In genomic region chr9:74846867-74847830, GRCm38 (mm10) we compare ENCODE assay signal across 16 mouse cellular contexts. TPM values are rescaled to one million over a fixed set of nuclear protein-coding genes. Genes with fewer than 3 reads are reported as not detected.
DNase-seq lines count a peak whose midpoint lies in the region; ATAC-seq and TF ChIP-seq lines count a peak whose summit lies in the region.
"Had no signal": no experiment of that assay in that cellular context is flagged by ENCODE, and none has a peak within 500 bp of the region (broad histone marks: within the 10 kb centered on the region; RNA-seq: fewer than 3 reads in every experiment).

No protein-coding gene starts in this region.

- 3% methylated on average over 33 of the region's 33 CpGs for WGBS in heart, embryonic 15.5 days
- 5% methylated on average over 32 of the region's 33 CpGs for WGBS in heart, adult 2 months
- WGBS in hindbrain, embryonic 12.5 days: 2% methylated on average over 33 of the region's 33 CpGs
- WGBS in midbrain, embryonic 15.5 days: 3% methylated on average over 33 of the region's 33 CpGs

- H3K4me2 ChIP-seq in heart, embryonic 15.5 days: no peak overlapping the region
- H3K4me2 ChIP-seq in hindbrain, embryonic 12.5 days (replicated peaks): peak overlapping the region; percentile 26; the same call in 1 of the 2 replicates
- H3K4me2 ChIP-seq in midbrain, embryonic 15.5 days: no peak overlapping the region

- peaks cover 7% of the 10 kb centered on the region; the same call in 1 of the 2 replicates for H3K9me3 ChIP-seq in heart, embryonic 15.5 days (replicated peaks)
- no peaks in the 10 kb centered on the region for H3K9me3 ChIP-seq in hindbrain, embryonic 12.5 days (replicated peaks)
- no peaks in the 10 kb centered on the region for H3K9me3 ChIP-seq in midbrain, embryonic 15.5 days
- H3K9me3 ChIP-seq: embryonic facial prominence, embryonic 15.5 days had no signal

- no peaks in the 10 kb centered on the region for H3K36me3 ChIP-seq in heart, embryonic 15.5 days
- H3K36me3 ChIP-seq in heart, adult 2 months (ENCODE audit: control insufficient read depth, insufficient read depth, low read length): no peaks in the 10 kb centered on the region
- H3K36me3 ChIP-seq in hindbrain, embryonic 12.5 days: no peaks in the 10 kb centered on the region
- H3K36me3 ChIP-seq in midbrain, embryonic 15.5 days (replicated peaks): no peaks in the 10 kb centered on the region
- H3K36me3 ChIP-seq: embryonic facial prominence, embryonic 15.5 days had no signal

- H3K27ac ChIP-seq in heart, embryonic 15.5 days: no peak overlapping the region
- no peak overlapping the region for H3K27ac ChIP-seq in heart, adult 2 months
- peak overlapping the region; percentile 49; the same call in 1 of the 2 replicates for H3K27ac ChIP-seq in hindbrain, embryonic 12.5 days
- no peak overlapping the region for H3K27ac ChIP-seq in midbrain, embryonic 15.5 days
- H3K27ac ChIP-seq: embryonic facial prominence, embryonic 15.5 days had no signal

- no peaks in the 10 kb centered on the region for H3K79me2 ChIP-seq in heart, adult 2 months (replicated peaks; ENCODE audit: control insufficient read depth, insufficient read depth, low read length)

- TF ChIP-seq EP300 in heart, adult 2 months (IDR thresholded peaks at IDR 0.05; ENCODE audit: insufficient read depth, low read depth, low read length): no peak

- no peak overlapping the region for H3K9ac ChIP-seq in heart, embryonic 15.5 days
- no peak overlapping the region for H3K9ac ChIP-seq in heart, adult 2 months (ENCODE audit: low read depth, low read length)
- no peak overlapping the region for H3K9ac ChIP-seq in hindbrain, embryonic 12.5 days
- no peak overlapping the region for H3K9ac ChIP-seq in midbrain, embryonic 15.5 days
- H3K9ac ChIP-seq: embryonic facial prominence, embryonic 15.5 days had no signal

- DNase-seq in heart, adult 2 months: no peak
- DNase-seq in embryo, embryonic 10 days (ENCODE audit: low spot score): peak; percentile 45
- DNase-seq in spleen, adult 18-20 months: no peak
- DNase-seq in natural killer cell, adult 2 months (ENCODE audit: low spot score in 2 of 2): no peak
- no peak for DNase-seq in thymus, postnatal 36 days
- DNase-seq: adrenal gland, adult 8-10 months; gastrocnemius, postnatal 10 days; kidney, adult 8-10 months; layer of hippocampus, postnatal 36 days had no signal

- 0 out of 2 replicates have a peak, but pooled peaks have one; percentile 10 for ATAC-seq in heart, embryonic 15.5 days (replicated peaks; ENCODE audit: insufficient number of reproducible peaks, insufficient read depth, low FRiP score, low read depth)
- 0 out of 2 replicates have a peak, but pooled peaks have one; percentile 9 for ATAC-seq in hindbrain, embryonic 12.5 days (ENCODE audit: low FRiP score)
- ATAC-seq in midbrain, embryonic 15.5 days (replicated peaks): 0 out of 2 replicates have a peak, but pooled peaks have one; percentile 22
- ATAC-seq: Patski had no signal

- TF ChIP-seq CTCF in heart, adult 2 months (IDR thresholded peaks at IDR 0.05): no peak

- H3K27me3 ChIP-seq in heart, embryonic 15.5 days: peaks cover 83% of the 10 kb centered on the region
- H3K27me3 ChIP-seq in heart, adult 2 months (ENCODE audit: control insufficient read depth, insufficient read depth, low read length): peaks cover 17% of the 10 kb centered on the region
- peaks cover 64% of the 10 kb centered on the region for H3K27me3 ChIP-seq in hindbrain, embryonic 12.5 days
- peaks cover 52% of the 10 kb centered on the region for H3K27me3 ChIP-seq in midbrain, embryonic 15.5 days (replicated peaks)

- peaks cover 14% of the 10 kb centered on the region for H3K4me1 ChIP-seq in heart, embryonic 15.5 days (replicated peaks)
- no peaks in the 10 kb centered on the region for H3K4me1 ChIP-seq in heart, adult 2 months (ENCODE audit: control insufficient read depth, insufficient read depth, low read length)
- H3K4me1 ChIP-seq in hindbrain, embryonic 12.5 days: peaks cover 22% of the 10 kb centered on the region
- H3K4me1 ChIP-seq in midbrain, embryonic 15.5 days: peaks cover 15% of the 10 kb centered on the region

- intact Hi-C loops in heart, adult 2 months (cut with DNase I): no loop called here

- TF ChIP-seq POLR2A in heart, adult 2 months (IDR thresholded peaks at IDR 0.05; ENCODE audit: insufficient read depth, low read depth, low read length): no peak

- no peak overlapping the region for H3K4me3 ChIP-seq in heart, embryonic 15.5 days
- H3K4me3 ChIP-seq in heart, adult 2 months: no peak overlapping the region
- no peak overlapping the region for H3K4me3 ChIP-seq in hindbrain, embryonic 12.5 days
- no peak overlapping the region for H3K4me3 ChIP-seq in midbrain, embryonic 15.5 days

RNA-seq across cellular contexts. Expression of gene Onecut1, which starts 14.6 kb away (rescaled TPM):
- polyA plus RNA-seq in heart, embryonic 15.5 days (2015; fragmentation: Nextera tagmentation; extraction: Ambion mirVana): 0.04 TPM in 1 of 2 replicates, not detected in the other
- not detected for total RNA-seq in heart, adult 2 months (2021)
- not detected in 2 replicates for polyA plus RNA-seq in heart, adult 2 months (2012; rRNA removed)
- 9.3 and 11.7 TPM in 2 replicates for polyA plus RNA-seq in hindbrain, embryonic 12.5 days (2016; fragmentation: Nextera tagmentation; extraction: Ambion mirVana)
- polyA plus RNA-seq in midbrain, embryonic 15.5 days (2015; fragmentation: Nextera tagmentation; extraction: Ambion mirVana): 7.0 and 8.2 TPM in 2 replicates
- total RNA-seq: gastrocnemius, postnatal 10 days; megakaryocyte-erythroid progenitor cell, adult 5-6 weeks had no signal
- polyA plus RNA-seq: heart, postnatal 0 days; Patski had no signal
